Mouse (Mus musculus) kidney, postnatal 14 days (tissue): ENCODE results near the gene Enpp5.
A peak's percentile ranks its signal among the peaks of the same experiment; 100 is the strongest.

Experiments used
- DNase-seq: peaks from one replicate; pipeline ENCODE4 v3.0.0; 2022; ENCODE audit warnings: mixed read lengths

The Enpp5 gene

DNA sequence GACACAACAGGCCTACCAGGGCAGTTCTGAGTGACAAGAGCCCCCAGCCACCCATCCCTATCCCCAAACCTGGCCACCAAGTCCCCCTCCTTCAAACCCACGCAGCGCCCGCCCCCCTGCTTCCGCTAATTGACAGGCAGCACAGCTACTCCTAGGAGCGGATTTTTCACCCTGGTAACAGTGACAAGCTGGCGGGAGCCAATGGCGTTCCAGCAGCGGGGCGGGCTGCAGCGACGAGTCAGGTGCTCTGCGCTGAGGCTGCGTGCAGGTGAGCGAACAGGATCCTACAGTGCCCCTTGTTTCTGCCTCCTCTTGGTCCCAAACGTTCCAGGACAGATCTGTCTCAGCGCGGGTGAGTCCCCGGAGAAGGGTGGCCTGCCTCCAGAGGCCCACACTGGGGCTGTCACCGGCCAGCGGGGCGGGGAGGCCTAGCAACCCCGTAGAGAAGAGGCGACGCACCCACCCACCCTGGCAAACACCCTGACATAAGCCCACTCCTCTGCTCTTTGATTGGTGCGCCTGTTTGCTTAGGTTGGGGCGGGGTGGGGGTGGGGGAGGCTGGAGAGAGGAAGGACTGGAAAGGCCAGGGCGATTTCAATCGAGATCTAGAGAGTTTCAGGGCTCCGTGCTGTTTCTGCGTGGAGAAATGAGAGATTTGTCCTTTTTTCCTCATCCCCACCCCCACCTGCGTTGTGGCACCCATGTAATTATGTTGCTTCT lies at the start of gene Enpp5:
TSS of gene Enpp5 (plus strand) at position 183 of the 720 bp plus-strand sequence.
- DNase-seq = peak; percentile 91

DNA sequence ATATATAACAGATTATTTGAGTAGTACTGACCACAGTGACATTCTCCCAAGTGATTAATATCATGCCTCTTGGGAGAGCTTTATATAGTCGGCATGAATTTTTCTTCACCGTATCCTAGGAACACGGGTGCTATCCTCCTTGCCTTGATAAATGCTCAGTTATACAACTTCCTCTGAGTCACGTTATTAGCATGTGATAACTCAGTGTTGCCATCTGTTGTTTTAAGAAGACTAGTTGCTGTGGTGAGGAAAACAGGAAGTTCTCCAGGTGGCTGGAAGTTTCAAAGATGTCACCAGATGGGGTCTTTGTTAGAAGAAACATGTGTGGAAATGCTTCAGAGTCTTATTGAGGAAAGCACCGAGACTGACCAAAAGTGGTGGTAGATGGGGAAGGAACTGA lies 49.0 kb upstream of the Enpp5 start:
- no peak for DNase-seq

DNA sequence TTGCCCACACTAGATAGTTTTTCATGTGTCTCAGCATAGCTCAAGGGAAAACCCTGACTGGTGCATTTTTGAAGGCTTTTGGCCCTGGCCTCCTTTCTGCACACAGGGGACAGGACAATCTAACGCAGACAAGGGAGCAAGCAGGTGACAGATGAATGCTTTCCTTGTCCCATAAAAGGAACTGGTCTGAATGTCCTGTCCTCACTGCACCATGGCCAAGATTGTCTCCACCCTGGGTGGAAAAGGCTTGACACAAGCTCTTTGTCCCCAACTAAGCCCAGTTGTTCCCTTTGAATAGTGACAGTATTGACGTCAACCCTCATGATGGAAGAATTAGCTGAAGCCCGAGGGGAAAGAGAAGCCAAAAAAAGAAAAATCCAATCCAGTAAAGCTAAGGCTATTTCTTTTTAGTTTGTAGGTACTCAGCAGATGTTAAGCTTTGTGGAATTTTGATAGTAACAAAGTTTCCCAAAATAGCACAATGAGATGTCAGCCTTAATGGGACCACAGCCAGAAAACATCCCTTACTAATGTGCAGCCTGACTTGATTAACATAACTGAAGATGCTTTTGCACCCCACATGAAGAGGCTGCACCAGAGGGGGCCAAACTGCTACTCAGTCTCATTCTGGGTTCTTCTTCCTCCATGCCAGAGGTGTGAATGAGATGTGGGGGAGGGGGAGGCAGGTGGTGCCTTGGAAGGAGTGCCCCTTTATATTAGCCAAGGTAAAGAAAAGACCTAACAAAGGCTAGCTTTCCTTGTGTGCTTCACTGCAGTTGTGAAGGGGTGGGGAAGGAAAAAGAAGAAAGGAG lies 47.6 kb upstream of the Enpp5 start:
- peak; percentile 13 for DNase-seq

DNA sequence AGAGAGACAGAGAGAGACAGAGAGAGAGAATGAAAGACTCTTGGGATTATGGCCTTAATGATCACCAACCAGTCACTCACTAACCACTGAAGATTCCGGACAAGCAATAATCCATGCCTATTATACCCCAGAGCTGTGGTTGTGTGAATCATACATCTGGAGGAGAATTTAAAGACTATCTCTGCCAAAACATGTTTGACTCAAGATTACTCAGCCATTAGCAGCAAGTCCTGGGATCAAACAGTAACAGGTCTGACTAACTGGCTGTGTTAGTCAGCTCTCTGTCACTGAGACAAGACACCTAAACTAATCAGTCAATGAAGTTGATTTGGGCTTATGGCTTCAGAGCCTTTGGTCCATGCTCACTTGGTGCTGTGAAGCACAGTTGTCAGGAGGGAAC lies 43.6 kb upstream of the Enpp5 start:
- no peak for DNase-seq

DNA sequence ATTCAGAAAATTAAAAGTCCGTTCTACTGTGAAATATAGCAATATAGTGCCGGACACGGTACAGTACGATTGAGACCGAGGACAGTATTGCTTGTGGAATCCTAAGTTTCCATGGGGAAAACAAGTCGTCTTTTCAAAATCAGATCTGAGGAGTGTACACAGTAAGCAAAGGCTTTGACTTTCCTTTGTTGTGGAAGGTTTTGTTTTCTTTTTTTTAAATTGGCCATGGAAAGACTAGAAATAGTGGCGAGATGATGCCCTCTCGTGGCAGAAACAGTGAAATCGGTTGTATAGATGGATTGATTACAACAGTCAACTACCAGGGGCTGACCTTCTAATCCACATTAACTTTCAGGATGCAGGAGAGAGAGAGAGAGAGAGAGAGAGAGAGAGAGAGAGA lies 40.0 kb upstream of the Enpp5 start:
- peak; percentile 45 for DNase-seq

GRCm38 (mm10) chr17:44040449-44040848 lies 38.2 kb upstream of the Enpp5 start:
- DNase-seq = no peak

GRCm38 (mm10) chr17:44042301-44042700 lies 36.3 kb upstream of the Enpp5 start:
- no peak for DNase-seq

GRCm38 (mm10) chr17:44042861-44043260 lies 35.8 kb upstream of the Enpp5 start:
- DNase-seq = no peak

- DNase-seq = no peak
Measured at GRCm38 (mm10) chr17:44053427-44053826, 25.2 kb upstream of the Enpp5 start.

- no peak for DNase-seq
Measured at GRCm38 (mm10) chr17:44057123-44057522, 21.5 kb upstream of the Enpp5 start.

DNA sequence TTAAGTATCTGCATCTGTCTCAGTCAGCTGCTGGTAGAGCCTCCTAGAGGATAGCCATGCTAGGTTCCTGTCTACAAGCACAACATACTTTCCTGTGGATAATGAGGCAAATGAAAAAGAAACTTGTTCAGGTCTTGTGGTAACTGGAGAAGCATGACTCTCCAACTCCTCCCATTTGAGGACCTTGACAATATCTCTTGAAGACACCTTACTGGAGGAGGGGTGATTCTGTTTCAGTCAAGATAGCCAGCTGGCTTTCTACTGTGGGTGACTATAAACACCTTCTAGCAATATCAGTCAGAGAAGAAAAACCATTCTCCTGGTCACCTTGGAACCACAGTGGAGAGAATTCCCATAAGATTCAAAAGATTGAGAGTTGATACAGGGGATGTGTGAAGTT lies 20.5 kb upstream of the Enpp5 start:
- no peak for DNase-seq

GRCm38 (mm10) chr17:44060781-44061180 lies 17.8 kb upstream of the Enpp5 start:
- DNase-seq = no peak

- DNase-seq = peak; percentile 10
Measured at GRCm38 (mm10) chr17:44061289-44061890, 17.2 kb upstream of the Enpp5 start.

GRCm38 (mm10) chr17:44068876-44069275 lies 9.7 kb upstream of the Enpp5 start:
- no peak for DNase-seq

DNA sequence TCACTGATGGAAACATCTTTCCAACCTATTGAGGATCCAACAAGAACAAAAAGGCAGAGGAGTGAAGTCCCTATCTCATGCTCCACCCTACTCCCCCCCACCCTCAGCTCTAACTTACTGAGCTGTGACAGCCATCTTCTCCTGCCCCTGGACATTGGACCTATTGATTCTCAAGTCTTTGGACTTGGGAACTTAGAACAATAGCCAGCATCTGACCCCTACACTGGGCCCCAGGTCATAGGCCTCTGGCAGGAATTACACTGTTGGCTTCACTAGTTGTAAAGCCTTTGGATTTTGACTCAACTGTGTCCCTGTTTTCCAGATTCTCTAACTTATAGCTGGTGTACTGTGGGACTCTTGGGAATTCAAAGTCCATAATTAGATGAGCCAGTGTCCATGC lies 6.9 kb upstream of the Enpp5 start:
- DNase-seq = no peak

DNA sequence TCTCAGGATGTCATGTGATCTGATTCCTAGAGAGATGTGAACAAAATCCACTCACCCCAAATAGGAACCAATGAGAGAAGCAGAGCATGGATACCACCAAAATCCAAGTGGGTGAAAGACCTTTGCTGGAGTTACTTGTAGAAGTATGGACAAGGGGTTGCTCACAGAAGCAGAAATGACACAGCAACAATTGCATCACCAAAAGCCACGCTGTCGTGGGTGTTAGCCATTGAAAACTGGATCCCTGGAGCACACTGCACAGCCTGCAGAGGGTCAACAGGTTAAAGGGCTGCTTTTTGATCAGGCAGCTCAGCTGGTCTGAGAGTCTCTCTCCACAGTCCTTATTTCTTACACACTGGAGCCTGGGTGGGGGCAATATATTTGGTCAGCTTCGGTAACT lies 3.0 kb upstream of the Enpp5 start:
- DNase-seq = no peak

DNA sequence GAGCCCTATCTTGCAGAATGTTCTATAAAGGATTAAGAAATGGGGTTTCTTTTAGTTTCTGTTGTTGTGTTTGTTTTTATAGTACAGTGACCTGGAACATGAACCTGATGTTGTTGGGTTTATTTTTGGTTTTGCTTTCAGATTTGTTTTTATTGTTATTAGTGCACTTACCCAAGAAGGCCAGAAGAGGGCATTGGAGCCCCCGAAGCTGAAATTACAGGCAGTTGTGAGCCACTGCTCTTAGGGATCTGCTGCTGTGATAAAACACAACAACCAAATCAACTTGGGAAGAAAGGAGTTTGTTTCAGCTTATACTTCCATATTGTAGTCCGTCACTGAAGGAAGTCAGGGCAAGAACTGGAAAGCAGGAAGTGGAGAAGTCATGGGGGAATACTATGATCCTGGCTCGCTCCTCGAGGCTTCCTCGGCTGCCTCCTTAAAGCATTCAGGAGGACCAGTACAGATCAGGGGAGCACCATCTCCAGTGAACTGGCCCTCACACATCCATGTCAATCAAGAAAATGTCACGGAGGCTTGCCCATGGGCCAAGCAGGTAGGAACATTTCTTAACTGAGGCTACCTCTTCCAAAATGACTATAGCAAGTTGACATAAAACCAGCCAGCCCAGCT lies 2.4 kb upstream of the Enpp5 start:
- DNase-seq = peak; percentile 47

DNA sequence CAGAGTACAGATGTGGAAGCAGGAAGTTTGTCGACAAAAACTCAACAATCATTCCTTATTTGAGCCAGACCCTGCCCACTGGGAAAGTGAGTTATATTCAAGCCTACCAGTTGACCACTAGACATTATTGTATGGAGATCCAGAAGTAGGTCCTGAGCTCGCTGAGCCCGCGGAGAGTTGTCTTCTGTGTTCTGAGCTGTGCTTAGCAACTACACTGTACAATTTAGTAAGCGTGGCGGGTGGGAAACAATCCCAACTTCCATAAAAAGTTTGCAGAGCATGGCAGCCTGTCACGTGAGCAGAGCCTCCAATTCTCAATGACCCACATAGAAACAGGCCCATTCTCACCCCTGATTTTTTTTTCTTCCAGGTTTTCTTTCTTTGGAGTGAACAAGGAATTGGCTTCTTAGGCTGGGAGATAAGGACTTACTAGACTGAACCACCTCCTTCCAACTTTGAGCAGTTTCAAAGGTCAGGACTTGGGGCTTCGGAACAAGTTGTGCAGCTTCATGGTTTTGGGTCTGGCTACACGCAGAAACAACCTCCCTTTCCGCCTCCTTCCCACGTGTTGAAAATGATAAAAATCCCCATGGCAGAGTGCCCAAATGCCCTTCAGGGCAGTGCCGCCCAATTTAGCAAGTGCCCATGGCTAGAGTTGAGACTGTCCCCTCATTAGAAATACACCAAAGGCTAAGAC lies 1.3 kb upstream of the Enpp5 start:
- no peak for DNase-seq

GRCm38 (mm10) chr17:44077843-44078160 lies 811 bp upstream of the Enpp5 start:
- no peak for DNase-seq

GRCm38 (mm10) chr17:44083156-44083555 lies 4.5 kb downstream of the Enpp5 start:
- DNase-seq = no peak

DNA sequence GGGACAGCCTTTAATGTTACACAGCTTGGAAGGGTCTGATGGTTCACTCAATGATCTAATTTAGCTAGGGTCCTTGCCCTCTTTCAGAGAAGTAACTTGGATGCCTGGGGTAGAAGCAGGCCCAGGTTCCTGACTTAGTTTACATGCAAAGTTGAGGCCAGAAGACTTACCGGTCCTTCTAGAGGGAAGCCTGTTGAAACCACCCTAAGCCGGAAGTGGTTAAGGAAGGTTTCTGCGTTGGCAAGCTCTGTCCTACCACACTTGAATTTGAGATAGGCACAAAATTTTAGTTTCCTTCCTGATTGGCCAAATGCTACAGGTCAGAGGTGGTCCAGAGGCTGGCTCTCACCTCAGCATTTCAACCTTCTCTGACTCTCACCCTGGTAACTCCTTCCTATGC lies 9.6 kb downstream of the Enpp5 start:
- DNase-seq = no peak

DNA sequence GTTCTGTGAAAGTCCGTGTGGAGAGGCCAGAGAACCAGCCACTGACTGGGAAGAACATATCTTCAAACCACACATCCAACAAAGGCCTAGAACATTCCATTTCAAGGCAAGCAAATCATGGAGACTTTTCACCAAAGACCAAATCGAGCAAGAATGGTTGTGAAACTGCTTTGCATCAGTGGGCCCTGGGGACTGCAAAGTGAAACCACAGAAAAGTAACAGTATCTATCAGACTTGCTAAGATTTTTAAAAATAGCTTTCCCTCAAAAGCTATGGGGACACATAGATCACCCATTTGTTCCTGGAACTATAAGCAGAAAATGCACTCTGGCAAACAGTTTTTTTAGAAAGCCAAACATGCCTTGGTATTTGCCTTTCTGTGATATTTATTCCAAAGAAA lies 12.3 kb downstream of the Enpp5 start:
- no peak for DNase-seq

- no peak for DNase-seq
Measured at GRCm38 (mm10) chr17:44091512-44091911, 12.9 kb downstream of the Enpp5 start.
